Mouse (Mus musculus) left cerebral cortex, postnatal 14 days (tissue): ENCODE measurements around the gene Hsd11b2. TPM values are rescaled to one million over a fixed set of nuclear protein-coding genes. Genes with fewer than 3 reads are reported as not detected.

Experiments used
- DNase-seq, 2 experiments: peaks; one replicate each; pipeline ENCODE4 v3.0.0; 2021 to 2022; ENCODE audit warnings: low spot score in 2 of 2, mixed read lengths in 1 of 2
- intact Hi-C: fragments of 180-260 bp; cut with DNase I; formaldehyde crosslinking; loops from one replicate; pipeline ENCODE4 v1.15.1; 2025
- total RNA-seq, 2 experiments: library from RNA; stranded (reverse); gene quantifications; 2 replicates each; pipeline ENCODE4 v1.2.3; 2021

The Hsd11b2 gene
- total RNA-seq, 2 experiments from 2014 or later: not detected

- intact Hi-C loops: no loop called here
- peak in 1 of 2 experiments; percentile 22 for DNase-seq
These were observed 35.1 kb upstream of the Hsd11b2 start for GRCm38 (mm10) chr8:105483212-105484029.

- intact Hi-C loops: no loop called here
- no peak for DNase-seq
These were observed 34.6 kb upstream of the Hsd11b2 start for GRCm38 (mm10) chr8:105484030-105484368.

GRCm38 (mm10) chr8:105484392-105484791, 34.2 kb upstream of the Hsd11b2 start:
- DNase-seq: peak in 1 of 2 experiments; percentile 37
- intact Hi-C loops: no loop called here

- intact Hi-C loops: no loop called here
- no peak for DNase-seq
These were observed 30.5 kb upstream of the Hsd11b2 start for GRCm38 (mm10) chr8:105488082-105488481.

- DNase-seq: no peak
- intact Hi-C loops: no loop called here
These were observed 29.3 kb upstream of the Hsd11b2 start for GRCm38 (mm10) chr8:105489281-105489680.

GRCm38 (mm10) chr8:105493495-105493894, 25.1 kb upstream of the Hsd11b2 start:
- DNase-seq: no peak
- intact Hi-C loops: no loop called here

GRCm38 (mm10) chr8:105494566-105494965, 24.0 kb upstream of the Hsd11b2 start:
- intact Hi-C loops: no loop called here
- no peak for DNase-seq

- intact Hi-C loops: no loop called here
- no peak for DNase-seq
These were observed 22.9 kb upstream of the Hsd11b2 start for GRCm38 (mm10) chr8:105495350-105496302.

- intact Hi-C loops: no loop called here
These were observed 21.9 kb upstream of the Hsd11b2 start, which contains the start of gene Zdhhc1 for GRCm38 (mm10) chr8:105496439-105497180. Gene Zdhhc1, minus strand, starts transcription at chr8:105496902.

GRCm38 (mm10) chr8:105499787-105500186, 18.8 kb upstream of the Hsd11b2 start:
- DNase-seq: no peak
- intact Hi-C loops: no loop called here

More at GRCm38 (mm10) chr8:105496439-105497180, 21.9 kb upstream of the Hsd11b2 start, which contains the start of gene Zdhhc1:
- peak; percentile 79 to 87 for DNase-seq

GRCm38 (mm10) chr8:105504617-105505016, 13.9 kb upstream of the Hsd11b2 start:
- intact Hi-C loops: no loop called here

GRCm38 (mm10) chr8:105506977-105507376, 11.6 kb upstream of the Hsd11b2 start:
- no peak for DNase-seq
- intact Hi-C loops: no loop called here

More at GRCm38 (mm10) chr8:105504617-105505016, 13.9 kb upstream of the Hsd11b2 start:
- DNase-seq: no peak

- DNase-seq: no peak
- intact Hi-C loops: no loop called here
These were observed 9.8 kb upstream of the Hsd11b2 start for GRCm38 (mm10) chr8:105508758-105509157.

GRCm38 (mm10) chr8:105509997-105510735, 8.4 kb upstream of the Hsd11b2 start:
- DNase-seq: no peak
- intact Hi-C loops: no loop called here

- no peak for DNase-seq
- intact Hi-C loops: no loop called here
These were observed 4.4 kb upstream of the Hsd11b2 start for GRCm38 (mm10) chr8:105514194-105514593.

- intact Hi-C loops: loop anchor here (5.0 kb wide), 1 partner anchor 38 kb away; no protein-coding TSS in a partner anchor
- DNase-seq: no peak
These were observed 3.9 kb upstream of the Hsd11b2 start for GRCm38 (mm10) chr8:105514656-105515055.

- DNase-seq: peak; percentile 82
- intact Hi-C loops: loop anchor here (5.0 kb wide), 1 partner anchor 36 kb away; no protein-coding TSS in a partner anchor
These were observed 2.4 kb upstream of the Hsd11b2 start for GRCm38 (mm10) chr8:105516018-105516645.

GRCm38 (mm10) chr8:105517346-105517745, 1.2 kb upstream of the Hsd11b2 start:
- intact Hi-C loops: loop anchor here (5.0 kb wide), 1 partner anchor 35 kb away; no protein-coding TSS in a partner anchor
- no peak for DNase-seq
